ENCODE assay signal across 15 mouse cellular contexts in the genomic region with DNA sequence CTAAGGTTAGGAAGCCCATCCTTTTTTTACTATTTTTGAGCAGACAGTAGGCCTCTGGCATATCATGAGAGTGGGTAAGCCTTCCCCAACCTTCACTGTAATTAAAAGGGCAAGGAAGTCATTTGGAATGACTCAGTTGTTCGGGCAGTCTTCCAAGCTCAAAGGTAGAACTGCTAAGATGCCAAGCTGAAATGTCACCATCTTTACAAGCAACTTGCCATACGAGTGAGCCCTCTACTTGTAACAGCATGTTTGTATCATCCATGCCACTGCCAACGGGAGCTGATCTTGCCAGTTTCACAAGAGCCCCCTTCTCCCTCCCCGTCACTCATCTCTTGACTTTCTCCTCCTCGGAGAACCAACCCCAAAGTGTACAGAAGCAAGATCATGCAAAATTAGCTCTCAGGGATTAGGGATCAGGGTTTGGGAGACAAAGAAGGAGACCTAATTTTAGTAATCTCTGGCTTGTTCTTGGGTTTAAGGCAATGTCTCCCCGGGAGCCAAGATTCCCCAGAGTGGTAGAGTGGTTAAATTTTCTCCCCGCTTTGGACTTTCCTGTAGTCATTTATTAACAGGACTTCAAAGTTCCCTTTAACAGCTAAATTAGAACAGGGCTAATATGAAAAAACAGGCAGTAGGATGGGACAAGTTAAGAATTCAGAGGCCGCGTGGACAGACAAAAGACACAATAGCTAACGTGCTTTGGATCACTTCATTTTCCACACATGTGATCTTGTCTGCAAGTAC.
A peak's percentile ranks its signal among the peaks of the same experiment; 100 is the strongest.
DNase-seq lines count a peak whose midpoint lies in the region; ATAC-seq and TF ChIP-seq lines count a peak whose summit lies in the region.
"Had no signal": no experiment of that assay in that cellular context is flagged by ENCODE, and none has a peak within 500 bp of the region (broad histone marks: within the 10 kb centered on the region; RNA-seq: fewer than 3 reads in every experiment).

No protein-coding gene starts in this region.

- 79% methylated on average over 10 of the region's 10 CpGs for WGBS in embryonic facial prominence, embryonic 14.5 days
- WGBS in embryonic facial prominence, embryonic 10.5 days: 89% methylated on average over 10 of the region's 10 CpGs
- 60% methylated on average over 10 of the region's 10 CpGs for WGBS in kidney, postnatal 0 days
- 86% methylated on average over 10 of the region's 10 CpGs for WGBS in neural tube, embryonic 15.5 days

- H3K4me1 ChIP-seq in embryonic facial prominence, embryonic 14.5 days (ENCODE audit: control insufficient read depth, insufficient read depth, low read length): peaks cover 4% of the 10 kb centered on the region; the same call in 1 of the 2 replicates
- peaks cover 8% of the 10 kb centered on the region for H3K4me1 ChIP-seq in embryonic facial prominence, embryonic 10.5 days
- peaks cover 4% of the 10 kb centered on the region; the same call in 1 of the 2 replicates for H3K4me1 ChIP-seq in kidney, postnatal 0 days (replicated peaks; ENCODE audit: insufficient read depth, low read length)
- H3K4me1 ChIP-seq in neural tube, embryonic 15.5 days: no peaks in the 10 kb centered on the region

- H3K9me3 ChIP-seq in embryonic facial prominence, embryonic 14.5 days (ENCODE audit: control insufficient read depth, low read length): no peaks in the 10 kb centered on the region
- H3K9me3 ChIP-seq in embryonic facial prominence, embryonic 10.5 days: no peaks in the 10 kb centered on the region
- no peaks in the 10 kb centered on the region for H3K9me3 ChIP-seq in kidney, postnatal 0 days (replicated peaks; ENCODE audit: low read length)
- H3K9me3 ChIP-seq in neural tube, embryonic 15.5 days (replicated peaks): no peaks in the 10 kb centered on the region
- H3K9me3 ChIP-seq: limb, embryonic 12.5 days had no signal

- H3K27me3 ChIP-seq in embryonic facial prominence, embryonic 14.5 days (replicated peaks; ENCODE audit: control insufficient read depth, insufficient read depth, low read length): no peaks in the 10 kb centered on the region
- H3K27me3 ChIP-seq in embryonic facial prominence, embryonic 10.5 days (replicated peaks; ENCODE audit: low read depth, poor library complexity, severe bottlenecking): no peaks in the 10 kb centered on the region
- H3K27me3 ChIP-seq in kidney, postnatal 0 days (ENCODE audit: insufficient read depth, low read length): no peaks in the 10 kb centered on the region
- H3K27me3 ChIP-seq in neural tube, embryonic 15.5 days (replicated peaks): no peaks in the 10 kb centered on the region

- H3K9ac ChIP-seq in embryonic facial prominence, embryonic 14.5 days (ENCODE audit: low read depth, low read length): no peak overlapping the region
- H3K9ac ChIP-seq in kidney, postnatal 0 days (ENCODE audit: low read depth, low read length): no peak overlapping the region
- no peak overlapping the region for H3K9ac ChIP-seq in neural tube, embryonic 15.5 days (replicated peaks)
- H3K9ac ChIP-seq: limb, embryonic 12.5 days had no signal

- no peak for TF ChIP-seq CTCF in kidney, postnatal 0 days (IDR thresholded peaks at IDR 0.05; ENCODE audit: low read depth)

- H3K4me3 ChIP-seq in embryonic facial prominence, embryonic 14.5 days (ENCODE audit: low read depth, low read length): no peak overlapping the region
- no peak overlapping the region for H3K4me3 ChIP-seq in embryonic facial prominence, embryonic 10.5 days
- no peak overlapping the region for H3K4me3 ChIP-seq in kidney, postnatal 0 days (replicated peaks; ENCODE audit: low read depth, low read length)
- no peak overlapping the region for H3K4me3 ChIP-seq in neural tube, embryonic 15.5 days (replicated peaks)
- H3K4me3 ChIP-seq: limb, embryonic 12.5 days had no signal

- H3K36me3 ChIP-seq in embryonic facial prominence, embryonic 14.5 days (ENCODE audit: control insufficient read depth, insufficient read depth, low read length): no peaks in the 10 kb centered on the region
- no peaks in the 10 kb centered on the region for H3K36me3 ChIP-seq in embryonic facial prominence, embryonic 10.5 days (replicated peaks)
- no peaks in the 10 kb centered on the region for H3K36me3 ChIP-seq in kidney, postnatal 0 days (ENCODE audit: insufficient read depth, low read length)
- H3K36me3 ChIP-seq in neural tube, embryonic 15.5 days: no peaks in the 10 kb centered on the region
- H3K36me3 ChIP-seq: limb, embryonic 12.5 days had no signal

- DNase-seq in embryonic facial prominence, embryonic 14.5 days (ENCODE audit: low spot score): peak; percentile 56
- no peak for DNase-seq in embryonic facial prominence, embryonic 10.5 days (ENCODE audit: low spot score)
- DNase-seq in 3134 (ENCODE audit: extremely low read depth, insufficient read length, low spot score): peak; percentile 44
- peak; percentile 57 for DNase-seq in brain, adult 2 months (ENCODE audit: low read depth, low spot score)
- DNase-seq in kidney, postnatal 0 days (ENCODE audit: low spot score): no peak
- DNase-seq in cerebellum, postnatal 14 days: no peak
- no peak for DNase-seq in layer of hippocampus, postnatal 25 days (ENCODE audit: extremely low spot score in 1 of 2, low spot score in 1 of 2)
- DNase-seq: B cell, adult 2 months; layer of hippocampus, postnatal 36 days; lung, postnatal 10 days; thymus, adult 2 months had no signal

- no peak for ATAC-seq in embryonic facial prominence, embryonic 14.5 days (ENCODE audit: low read depth)
- ATAC-seq in kidney, postnatal 0 days (replicated peaks; ENCODE audit: low FRiP score, low read depth): peak; percentile 67
- ATAC-seq in neural tube, embryonic 15.5 days (ENCODE audit: low FRiP score): no peak
- ATAC-seq: inflammation-experienced regulatory T-cells, adult 6 months had no signal

- H3K27ac ChIP-seq in embryonic facial prominence, embryonic 14.5 days (replicated peaks; ENCODE audit: low read depth, low read length): no peak overlapping the region
- H3K27ac ChIP-seq in embryonic facial prominence, embryonic 10.5 days (replicated peaks): no peak overlapping the region
- peak overlapping the region; percentile 51 for H3K27ac ChIP-seq in kidney, postnatal 0 days
- no peak overlapping the region for H3K27ac ChIP-seq in neural tube, embryonic 15.5 days (replicated peaks)
- H3K27ac ChIP-seq: limb, embryonic 12.5 days had no signal

- no peak overlapping the region for H3K4me2 ChIP-seq in embryonic facial prominence, embryonic 14.5 days (ENCODE audit: low read depth, low read length)
- H3K4me2 ChIP-seq in kidney, postnatal 0 days (ENCODE audit: low read length): no peak overlapping the region
- no peak overlapping the region for H3K4me2 ChIP-seq in neural tube, embryonic 15.5 days
- H3K4me2 ChIP-seq: limb, embryonic 12.5 days; midbrain, embryonic 11.5 days had no signal

Comparison
In these comparisons a context has a peak if more than half of its experiments do, and no peak if none do; other contexts are left out.
1. DNase-seq: peak in embryonic facial prominence, embryonic 14.5 days (single experiment), 3134 (single experiment) and brain, adult 2 months (single experiment); none in embryonic facial prominence, embryonic 10.5 days (single experiment), kidney, postnatal 0 days (single experiment), cerebellum, postnatal 14 days (0 of 2) and layer of hippocampus, postnatal 25 days (0 of 2).